Mouse (Mus musculus): Measurements from ENCODE around the gene Dgcr8.
A peak's percentile ranks its signal among the peaks of the same experiment; 100 is the strongest.

The Dgcr8 gene

GRCm38 (mm10) chr16:18250231-18250630 lies 38.8 kb downstream of the Dgcr8 start:
- DNase-seq (ENCODE audit: extremely low read depth, insufficient read length, low spot score), result no peak

GRCm38 (mm10) chr16:18249364-18249967 lies 39.6 kb downstream of the Dgcr8 start:
- DNase-seq (ENCODE audit: extremely low read depth, insufficient read length, low spot score), result peak; percentile 69

GRCm38 (mm10) chr16:18248433-18249363 lies 40.3 kb downstream of the Dgcr8 start, which contains the start of the genes Trmt2a and Ranbp1:
Trmt2a (plus strand) TSS chr16:18248679.
Ranbp1 (minus strand) TSS chr16:18248732.
- peak; percentile 99 for DNase-seq (ENCODE audit: extremely low read depth, insufficient read length, low spot score)

- no peak for DNase-seq (ENCODE audit: extremely low read depth, insufficient read length, low spot score)
These were observed 41.3 kb downstream of the Dgcr8 start for GRCm38 (mm10) chr16:18247521-18248399.

GRCm38 (mm10) chr16:18241581-18241980 lies 47.5 kb downstream of the Dgcr8 start:
- no peak for DNase-seq (ENCODE audit: extremely low read depth, insufficient read length, low spot score)

GRCm38 (mm10) chr16:18236676-18237501 lies 52.2 kb downstream of the Dgcr8 start:
- no peak for DNase-seq (ENCODE audit: extremely low read depth, insufficient read length, low spot score)

- peak; percentile 72 for DNase-seq (ENCODE audit: extremely low read depth, insufficient read length, low spot score)
These were observed 53.5 kb downstream of the Dgcr8 start for GRCm38 (mm10) chr16:18235389-18236065.

GRCm38 (mm10) chr16:18234671-18235388 lies 54.2 kb downstream of the Dgcr8 start, which contains the start of gene Zdhhc8:
Zdhhc8 (minus strand) TSS chr16:18235136.
- peak; percentile 89 for DNase-seq (ENCODE audit: extremely low read depth, insufficient read length, low spot score)

GRCm38 (mm10) chr16:18233919-18234670 lies 55.0 kb downstream of the Dgcr8 start:
- no peak for DNase-seq (ENCODE audit: extremely low read depth, insufficient read length, low spot score)

- no peak for DNase-seq (ENCODE audit: extremely low read depth, insufficient read length, low spot score)
These were observed 55.6 kb downstream of the Dgcr8 start for GRCm38 (mm10) chr16:18233451-18233850.

GRCm38 (mm10) chr16:18231451-18231850 lies 57.6 kb downstream of the Dgcr8 start:
- DNase-seq (ENCODE audit: extremely low read depth, insufficient read length, low spot score), result no peak

- no peak for DNase-seq (ENCODE audit: extremely low read depth, insufficient read length, low spot score)
These were observed 58.0 kb downstream of the Dgcr8 start for GRCm38 (mm10) chr16:18231047-18231446.

- DNase-seq (ENCODE audit: extremely low read depth, insufficient read length, low spot score), result no peak
These were observed 58.4 kb downstream of the Dgcr8 start for GRCm38 (mm10) chr16:18230617-18231016.

- no peak for DNase-seq (ENCODE audit: extremely low read depth, insufficient read length, low spot score)
These were observed 59.4 kb downstream of the Dgcr8 start for GRCm38 (mm10) chr16:18229622-18230021.

- no peak for DNase-seq (ENCODE audit: extremely low read depth, insufficient read length, low spot score)
These were observed 60.2 kb downstream of the Dgcr8 start for GRCm38 (mm10) chr16:18228856-18229255.

GRCm38 (mm10) chr16:18227897-18228422 lies 61.1 kb downstream of the Dgcr8 start:
- DNase-seq (ENCODE audit: extremely low read depth, insufficient read length, low spot score), result no peak

- no peak for DNase-seq (ENCODE audit: extremely low read depth, insufficient read length, low spot score)
These were observed 61.9 kb downstream of the Dgcr8 start for GRCm38 (mm10) chr16:18227187-18227586.

- DNase-seq (ENCODE audit: extremely low read depth, insufficient read length, low spot score), result no peak
These were observed 66.9 kb downstream of the Dgcr8 start for GRCm38 (mm10) chr16:18222188-18222587.
